Mouse (Mus musculus) forebrain, embryonic 14.5 days (tissue): ENCODE data around the gene Gm28048. TPM values are rescaled to one million over a fixed set of nuclear protein-coding genes. Genes with fewer than 3 reads are reported as not detected.

Experiments used
- ATAC-seq: fragments of 200-750 bp; cut with Nextera tagmentation; 2 replicates; pipeline ENCODE4 v1.8.0; 2017; ENCODE audit warnings: mild to moderate bottlenecking, moderate library complexity
- DNase-seq: peaks from one replicate; pipeline ENCODE4 v3.0.0-alpha.2; 2015; ENCODE audit warnings: low spot score
- H3K27ac ChIP-seq: fragments of 300-500 bp; sonication (generic); 2 replicates; pipeline ENCODE4 v1.5.1; 2014; ENCODE audit warnings: low read depth, mild to moderate bottlenecking, control low read depth, low read length, moderate library complexity
- H3K27me3 ChIP-seq: fragments of 300-500 bp; sonication (generic); replicated peaks from 2 replicates; pipeline ENCODE4 v1.6.1; 2014; ENCODE audit warnings: low read length, control low read depth, mixed read lengths; ENCODE audit not compliant: control insufficient read depth, insufficient read depth
- H3K36me3 ChIP-seq: fragments of 300-500 bp; sonication (generic); 2 replicates; pipeline ENCODE4 v1.6.1; 2014; ENCODE audit warnings: low read length, control low read depth; ENCODE audit not compliant: control insufficient read depth, insufficient read depth
- H3K4me1 ChIP-seq: fragments of 300-500 bp; sonication (generic); 2 replicates; pipeline ENCODE4 v1.6.1; 2014; ENCODE audit warnings: antibody characterized with exemption, low read length, control low read depth; ENCODE audit not compliant: control insufficient read depth, insufficient read depth
- H3K4me2 ChIP-seq: fragments of 300-500 bp; sonication (generic); 2 replicates; pipeline ENCODE4 v1.6.1; 2014; ENCODE audit warnings: mild to moderate bottlenecking, control low read depth, low read length
- H3K4me3 ChIP-seq: fragments of 300-500 bp; sonication (generic); 2 replicates; pipeline ENCODE4 v1.5.1; 2014; ENCODE audit warnings: low read depth, low read length, control low read depth
- H3K9ac ChIP-seq: fragments of 300-500 bp; sonication (generic); 2 replicates; pipeline ENCODE4 v1.6.1; 2014; ENCODE audit warnings: mild to moderate bottlenecking, low read length, control low read depth, moderate library complexity
- H3K9me3 ChIP-seq: fragments of 300-500 bp; sonication (generic); replicated peaks from 2 replicates; pipeline ENCODE4 v1.6.1; 2016; ENCODE audit warnings: low read length, control low read depth, mixed read lengths; ENCODE audit not compliant: control insufficient read depth
- WGBS: fragments of 180-500 bp; shearing (Covaris S2); extraction: QIAGEN DNeasy Blood & Tissue Kit; methylation state at CpG from one replicate; pipeline ENCODE4 v1.1.7; 2014; 5-methylcytosine and 5-hydroxymethylcytosine counted together
- polyA plus RNA-seq: library from polyadenylated mRNA; unstranded; fragments of >200 nt; fragmentation: Nextera tagmentation; extraction: Ambion mirVana; gene quantifications from 2 replicates; pipeline ENCODE4 v1.2.1, GENCODE M21; 2014

Gene Gm28048
- polyA plus RNA-seq, 1 experiment from 2014 or later, result 4.3 TPM

- Histone ChIP-seq H3K4me1 (no peaks in the 10 kb centered on the region), H3K4me2 (no peak overlapping the region), H3K9me3 (no peaks in the 10 kb centered on the region), H3K9ac (no peak overlapping the region), H3K36me3 (no peaks in the 10 kb centered on the region), H3K4me3 (no peak overlapping the region), H3K27ac (no peak overlapping the region), H3K27me3 (no peaks in the 10 kb centered on the region)
- ATAC-seq (no peak), DNase-seq (no peak)
- 90% methylated on average over 1 of the region's 1 CpGs for WGBS
These were observed 156.3 kb downstream of the Gm28048 start for GRCm38 (mm10) chr11:22825548-22825947.

- H3K27me3 ChIP-seq, result no peaks in the 10 kb centered on the region
- no peaks in the 10 kb centered on the region for H3K4me1 ChIP-seq
- H3K27ac ChIP-seq, result no peak overlapping the region
- no peak overlapping the region for H3K4me2 ChIP-seq
- no peaks in the 10 kb centered on the region for H3K36me3 ChIP-seq
- H3K4me3 ChIP-seq, result no peak overlapping the region
- ATAC-seq (no peak), DNase-seq (no peak)
- H3K9me3 ChIP-seq, result no peaks in the 10 kb centered on the region
- no peak overlapping the region for H3K9ac ChIP-seq
- 87% methylated on average over 9 of the region's 9 CpGs for WGBS
These were observed 157.7 kb downstream of the Gm28048 start for GRCm38 (mm10) chr11:22824049-22824705.

GRCm38 (mm10) chr11:22821243-22821642 is 160.6 kb downstream of the Gm28048 start:
- no peak overlapping the region for H3K4me3 ChIP-seq
- 88% methylated on average over 3 of the region's 3 CpGs for WGBS
- ATAC-seq (no peak), DNase-seq (no peak)
- H3K4me2 ChIP-seq, result no peak overlapping the region
- no peaks in the 10 kb centered on the region for H3K36me3 ChIP-seq
- H3K9ac ChIP-seq, result no peak overlapping the region
- no peaks in the 10 kb centered on the region for H3K27me3 ChIP-seq
- H3K9me3 ChIP-seq, result no peaks in the 10 kb centered on the region
- H3K27ac ChIP-seq, result no peak overlapping the region
- no peaks in the 10 kb centered on the region for H3K4me1 ChIP-seq

- no peak overlapping the region for H3K4me3 ChIP-seq
- H3K9me3 ChIP-seq, result no peaks in the 10 kb centered on the region
- DNase-seq, result no peak
- H3K36me3 ChIP-seq, result no peaks in the 10 kb centered on the region
- no peak overlapping the region for H3K27ac ChIP-seq
- no peaks in the 10 kb centered on the region for H3K27me3 ChIP-seq
- 79% methylated on average over 5 of the region's 5 CpGs for WGBS
- no peaks in the 10 kb centered on the region for H3K4me1 ChIP-seq
- no peak overlapping the region for H3K9ac ChIP-seq
- H3K4me2 ChIP-seq, result no peak overlapping the region
- no peak for ATAC-seq
These were observed 163.5 kb downstream of the Gm28048 start for GRCm38 (mm10) chr11:22818371-22818770.

GRCm38 (mm10) chr11:22815877-22816276 is 166.0 kb downstream of the Gm28048 start:
- H3K9me3 ChIP-seq, result no peaks in the 10 kb centered on the region
- no peak overlapping the region for H3K27ac ChIP-seq
- H3K27me3 ChIP-seq, result no peaks in the 10 kb centered on the region
- DNase-seq (no peak), ATAC-seq (no peak)
- no peaks in the 10 kb centered on the region for H3K4me1 ChIP-seq
- no peak overlapping the region for H3K4me2 ChIP-seq
- WGBS, result 76% methylated on average over 7 of the region's 7 CpGs
- no peaks in the 10 kb centered on the region for H3K36me3 ChIP-seq
- no peak overlapping the region for H3K9ac ChIP-seq
- H3K4me3 ChIP-seq, result no peak overlapping the region

GRCm38 (mm10) chr11:22815143-22815542 is 166.7 kb downstream of the Gm28048 start:
- Histone ChIP-seq H3K4me1 (no peaks in the 10 kb centered on the region), H3K9ac (no peak overlapping the region), H3K4me2 (no peak overlapping the region), H3K36me3 (no peaks in the 10 kb centered on the region), H3K27me3 (no peaks in the 10 kb centered on the region), H3K4me3 (no peak overlapping the region), H3K27ac (no peak overlapping the region), H3K9me3 (no peaks in the 10 kb centered on the region)
- no peak for ATAC-seq
- no peak for DNase-seq

- no peaks in the 10 kb centered on the region for H3K36me3 ChIP-seq
- DNase-seq (no peak), ATAC-seq (no peak)
- H3K4me3 ChIP-seq, result no peak overlapping the region
- H3K27ac ChIP-seq, result no peak overlapping the region
- 90% methylated on average over 5 of the region's 5 CpGs for WGBS
- no peaks in the 10 kb centered on the region for H3K9me3 ChIP-seq
- no peaks in the 10 kb centered on the region for H3K27me3 ChIP-seq
- H3K4me1 ChIP-seq, result no peaks in the 10 kb centered on the region
- H3K9ac ChIP-seq, result no peak overlapping the region
- H3K4me2 ChIP-seq, result no peak overlapping the region
These were observed 167.8 kb downstream of the Gm28048 start for GRCm38 (mm10) chr11:22813921-22814704.

- WGBS, result 88% methylated on average over 3 of the region's 3 CpGs
- no peak overlapping the region for H3K9ac ChIP-seq
- no peaks in the 10 kb centered on the region for H3K9me3 ChIP-seq
- no peak for DNase-seq
- no peaks in the 10 kb centered on the region for H3K4me1 ChIP-seq
- H3K27ac ChIP-seq, result no peak overlapping the region
- H3K27me3 ChIP-seq, result no peaks in the 10 kb centered on the region
- H3K4me2 ChIP-seq, result no peak overlapping the region
- H3K36me3 ChIP-seq, result no peaks in the 10 kb centered on the region
- ATAC-seq, result no peak
- H3K4me3 ChIP-seq, result no peak overlapping the region
These were observed 168.5 kb downstream of the Gm28048 start for GRCm38 (mm10) chr11:22813427-22813826.

GRCm38 (mm10) chr11:22811413-22811812 is 170.5 kb downstream of the Gm28048 start:
- DNase-seq, result no peak
- H3K9ac ChIP-seq, result no peak overlapping the region
- 85% methylated on average over 3 of the region's 3 CpGs for WGBS
- no peak overlapping the region for H3K4me2 ChIP-seq
- no peak overlapping the region for H3K27ac ChIP-seq
- ATAC-seq, result no peak
- H3K36me3 ChIP-seq, result no peaks in the 10 kb centered on the region
- no peaks in the 10 kb centered on the region for H3K4me1 ChIP-seq
- no peaks in the 10 kb centered on the region for H3K27me3 ChIP-seq
- H3K4me3 ChIP-seq, result no peak overlapping the region
- no peaks in the 10 kb centered on the region for H3K9me3 ChIP-seq
